ENCODE assay signal across 8 mouse cellular contexts in genomic region chr8:121107668-121108656, GRCm38 (mm10). TPM values are rescaled to one million over a fixed set of nuclear protein-coding genes. Genes with fewer than 3 reads are reported as not detected.
A peak's percentile ranks its signal among the peaks of the same experiment; 100 is the strongest.
DNase-seq lines count a peak whose midpoint lies in the region; ATAC-seq and TF ChIP-seq lines count a peak whose summit lies in the region.

Gene Mthfsd (minus strand): TSS chr8:121108392.

- H3K4me3 ChIP-seq in E14TG2a.4 (replicated peaks; ENCODE audit: low read length): peak within 1 kb of the TSS; percentile 97
- peak within 1 kb of the TSS; percentile 89 for H3K4me3 ChIP-seq in forebrain, embryonic 12.5 days (replicated peaks)
- peak within 1 kb of the TSS; percentile 98 for H3K4me3 ChIP-seq in heart, postnatal 0 days (ENCODE audit: low read depth, low read length)
- peak within 1 kb of the TSS; percentile 87 for H3K4me3 ChIP-seq in liver, embryonic 16.5 days (ENCODE audit: low read depth, low read length)
- peak within 1 kb of the TSS; percentile 91 for H3K4me3 ChIP-seq in neural tube, embryonic 13.5 days
- H3K4me3 ChIP-seq in testis, adult 2 months (ENCODE audit: control insufficient read depth, low read depth, low read length): peak within 1 kb of the TSS; percentile 97

- H3K9me3 ChIP-seq in E14TG2a.4 (ENCODE audit: low read length): no peaks in the 10 kb centered on the region
- H3K9me3 ChIP-seq in forebrain, embryonic 12.5 days: no peaks in the 10 kb centered on the region
- no peaks in the 10 kb centered on the region for H3K9me3 ChIP-seq in heart, postnatal 0 days (replicated peaks; ENCODE audit: control insufficient read depth, low read length)
- H3K9me3 ChIP-seq in liver, embryonic 16.5 days (replicated peaks; ENCODE audit: control insufficient read depth, low read length): no peaks in the 10 kb centered on the region
- H3K9me3 ChIP-seq in neural tube, embryonic 13.5 days: no peaks in the 10 kb centered on the region

- peaks cover 26% of the 10 kb centered on the region for H3K27me3 ChIP-seq in E14TG2a.4 (ENCODE audit: insufficient read depth, low read length)
- peaks cover 27% of the 10 kb centered on the region for H3K27me3 ChIP-seq in forebrain, embryonic 12.5 days
- 0 out of 2 replicates have a peak, but pooled peaks cover 8% of the 10 kb centered on the region for H3K27me3 ChIP-seq in heart, postnatal 0 days (ENCODE audit: control insufficient read depth, insufficient read depth, low read length)
- no peaks in the 10 kb centered on the region; the same call in 1 of the 2 replicates for H3K27me3 ChIP-seq in liver, embryonic 16.5 days (ENCODE audit: control insufficient read depth, insufficient read depth, low read depth, low read length)
- peaks cover 28% of the 10 kb centered on the region for H3K27me3 ChIP-seq in neural tube, embryonic 13.5 days
- no peaks in the 10 kb centered on the region for H3K27me3 ChIP-seq in testis, adult 2 months (ENCODE audit: control insufficient read depth, insufficient read depth, low read length)

- ATAC-seq in forebrain, embryonic 12.5 days (ENCODE audit: low FRiP score): peak; percentile 92
- ATAC-seq in heart, postnatal 0 days (ENCODE audit: insufficient read depth, low read depth): peak; percentile 89
- peak; percentile 96 for ATAC-seq in liver, embryonic 16.5 days (ENCODE audit: low read depth)
- peak; percentile 95 for ATAC-seq in neural tube, embryonic 13.5 days (ENCODE audit: low read depth)

- TF ChIP-seq POLR2A in testis, adult 2 months (IDR thresholded peaks at IDR 0.05; ENCODE audit: control insufficient read depth, low read depth, low read length): peak; percentile 60; the same call in 1 of the 2 replicates

- peaks cover 42% of the 10 kb centered on the region for H3K4me1 ChIP-seq in E14TG2a.4 (replicated peaks; ENCODE audit: low read depth, low read length)
- H3K4me1 ChIP-seq in forebrain, embryonic 12.5 days: peaks cover 15% of the 10 kb centered on the region
- peaks cover 5% of the 10 kb centered on the region; the same call in 1 of the 2 replicates for H3K4me1 ChIP-seq in heart, postnatal 0 days (ENCODE audit: control insufficient read depth, insufficient read depth)
- peaks cover 12% of the 10 kb centered on the region for H3K4me1 ChIP-seq in liver, embryonic 16.5 days (ENCODE audit: control insufficient read depth, low read depth, low read length)
- H3K4me1 ChIP-seq in neural tube, embryonic 13.5 days (replicated peaks): peaks cover 20% of the 10 kb centered on the region
- peaks cover 9% of the 10 kb centered on the region for H3K4me1 ChIP-seq in testis, adult 2 months (ENCODE audit: control insufficient read depth, insufficient read depth, low read length)

- peaks cover 37% of the 10 kb centered on the region for H3K36me3 ChIP-seq in E14TG2a.4 (ENCODE audit: insufficient read depth, low read length)
- H3K36me3 ChIP-seq in forebrain, embryonic 12.5 days (replicated peaks): peaks cover 19% of the 10 kb centered on the region
- peaks cover 13% of the 10 kb centered on the region; the same call in 1 of the 2 replicates for H3K36me3 ChIP-seq in heart, postnatal 0 days (replicated peaks; ENCODE audit: control insufficient read depth, insufficient read depth, low read length)
- 0 out of 2 replicates have a peak, but pooled peaks cover under 1% of the 10 kb centered on the region for H3K36me3 ChIP-seq in liver, embryonic 16.5 days (ENCODE audit: control insufficient read depth, insufficient read depth)
- H3K36me3 ChIP-seq in neural tube, embryonic 13.5 days: peaks cover 26% of the 10 kb centered on the region
- H3K36me3 ChIP-seq in testis, adult 2 months (ENCODE audit: control insufficient read depth, insufficient read depth, low read length): no peaks in the 10 kb centered on the region

- TF ChIP-seq EP300 in heart, postnatal 0 days (IDR thresholded peaks at IDR 0.05; ENCODE audit: low read depth): no peak

- DNase-seq in c-Kit-positive CD71-positive TER-119-positive erythroid progenitor cells, embryonic 14.5 days (ENCODE audit: low spot score): peak; percentile 93
- DNase-seq in heart, postnatal 0 days (ENCODE audit: low spot score): peak; percentile 95
- DNase-seq in kidney, postnatal 4 days: peak; percentile 99

- 1% methylated on average over 75 of the region's 75 CpGs for WGBS in forebrain, embryonic 12.5 days
- 1% methylated on average over 75 of the region's 75 CpGs for WGBS in heart, postnatal 0 days
- WGBS in liver, embryonic 16.5 days (ENCODE audit: insufficient replicate concordance): 1% methylated on average over 75 of the region's 75 CpGs
- 1% methylated on average over 75 of the region's 75 CpGs for whole genome bisulfite sequencing in neural tube, embryonic 13.5 days

- no peak for TF ChIP-seq CTCF in E14TG2a.4 (conservative IDR thresholded peaks at IDR 0.05; ENCODE audit: low read length)
- no peak for TF ChIP-seq CTCF in heart, postnatal 0 days (IDR thresholded peaks at IDR 0.05; ENCODE audit: low read depth)
- no peak for TF ChIP-seq CTCF in testis, adult 2 months (IDR thresholded peaks at IDR 0.05; ENCODE audit: control insufficient read depth, insufficient read depth, insufficient replicate concordance, low read depth, low read length)

- H3K4me2 ChIP-seq in forebrain, embryonic 12.5 days: peak within 1 kb of the TSS; percentile 94
- H3K4me2 ChIP-seq in heart, postnatal 0 days (ENCODE audit: low read depth, low read length): peak within 1 kb of the TSS; percentile 96
- H3K4me2 ChIP-seq in liver, embryonic 16.5 days (ENCODE audit: low read depth, low read length): peak within 1 kb of the TSS; percentile 84
- peak within 1 kb of the TSS; percentile 93 for H3K4me2 ChIP-seq in neural tube, embryonic 13.5 days

- H3K9ac ChIP-seq in forebrain, embryonic 12.5 days: peak within 1 kb of the TSS; percentile 92
- H3K9ac ChIP-seq in heart, postnatal 0 days (replicated peaks; ENCODE audit: low read depth, low read length): peak within 1 kb of the TSS; percentile 93
- H3K9ac ChIP-seq in liver, embryonic 16.5 days (ENCODE audit: low read depth, low read length): peak within 1 kb of the TSS; percentile 82
- peak within 1 kb of the TSS; percentile 93 for H3K9ac ChIP-seq in neural tube, embryonic 13.5 days

- H3K27ac ChIP-seq in forebrain, embryonic 12.5 days: peak within 1 kb of the TSS; percentile 73
- H3K27ac ChIP-seq in heart, postnatal 0 days (ENCODE audit: low read depth): peak within 1 kb of the TSS; percentile 87
- H3K27ac ChIP-seq in liver, embryonic 16.5 days (ENCODE audit: low read length): peak within 1 kb of the TSS; percentile 53; the same call in 1 of the 2 replicates
- H3K27ac ChIP-seq in neural tube, embryonic 13.5 days (replicated peaks): peak within 1 kb of the TSS; percentile 90
- peak within 1 kb of the TSS; percentile 77 for H3K27ac ChIP-seq in testis, adult 2 months (ENCODE audit: control insufficient read depth, insufficient read depth, low read depth, low read length)

RNA-seq across cellular contexts. Expression of gene Mthfsd, which starts in this region (rescaled TPM):
- polyA plus RNA-seq in forebrain, embryonic 12.5 days (2016; fragmentation: Nextera tagmentation; extraction: Ambion mirVana): 55.0 and 60.2 TPM in 2 replicates
- total RNA-seq in heart, postnatal 0 days (2014; rRNA removed; ENCODE audit: low replicate concordance): 26.5 and 26.8 TPM in 2 replicates
- 22.7 and 24.3 TPM in 2 replicates for polyA plus RNA-seq in heart, postnatal 0 days (2015; fragmentation: Nextera tagmentation; extraction: Ambion mirVana)
- 15.6 and 17.0 TPM in 2 replicates for polyA plus RNA-seq in liver, embryonic 16.5 days (2015; fragmentation: Nextera tagmentation; extraction: Ambion mirVana)
- 50.6 and 53.8 TPM in 2 replicates for polyA plus RNA-seq in neural tube, embryonic 13.5 days (2015; fragmentation: Nextera tagmentation; extraction: Ambion mirVana)
- 70.3 and 73.6 TPM in 2 replicates for polyA plus RNA-seq in testis, adult 2 months (2012; rRNA removed)

Comparison
In these comparisons a context has a peak if more than half of its experiments do, and no peak if none do; other contexts are left out.
1. Peak in every context shown above with its lines: DNase-seq, ATAC-seq, H3K4me3 ChIP-seq and H3K27ac ChIP-seq.